Mouse (Mus musculus) CD4-positive, CD25-positive, alpha-beta regulatory T cell, adult 4 months (primary cell): Measurements from ENCODE around the gene Zfp423. TPM values are rescaled to one million over a fixed set of nuclear protein-coding genes. Genes with fewer than 3 reads are reported as not detected.

Experiments
- ATAC-seq: one replicate; pipeline ENCODE4 v1.8.0; 2017
- polyA plus RNA-seq, 2 experiments: library from polyadenylated mRNA; unstranded; fragments of 100-300 nt; shearing (Covaris generic); gene quantifications; one replicate each; pipeline ENCODE4 v1.2.1; 2017

Zfp423 gene
- polyA plus RNA-seq, 2 experiments from 2014 or later, result not detected

DNA sequence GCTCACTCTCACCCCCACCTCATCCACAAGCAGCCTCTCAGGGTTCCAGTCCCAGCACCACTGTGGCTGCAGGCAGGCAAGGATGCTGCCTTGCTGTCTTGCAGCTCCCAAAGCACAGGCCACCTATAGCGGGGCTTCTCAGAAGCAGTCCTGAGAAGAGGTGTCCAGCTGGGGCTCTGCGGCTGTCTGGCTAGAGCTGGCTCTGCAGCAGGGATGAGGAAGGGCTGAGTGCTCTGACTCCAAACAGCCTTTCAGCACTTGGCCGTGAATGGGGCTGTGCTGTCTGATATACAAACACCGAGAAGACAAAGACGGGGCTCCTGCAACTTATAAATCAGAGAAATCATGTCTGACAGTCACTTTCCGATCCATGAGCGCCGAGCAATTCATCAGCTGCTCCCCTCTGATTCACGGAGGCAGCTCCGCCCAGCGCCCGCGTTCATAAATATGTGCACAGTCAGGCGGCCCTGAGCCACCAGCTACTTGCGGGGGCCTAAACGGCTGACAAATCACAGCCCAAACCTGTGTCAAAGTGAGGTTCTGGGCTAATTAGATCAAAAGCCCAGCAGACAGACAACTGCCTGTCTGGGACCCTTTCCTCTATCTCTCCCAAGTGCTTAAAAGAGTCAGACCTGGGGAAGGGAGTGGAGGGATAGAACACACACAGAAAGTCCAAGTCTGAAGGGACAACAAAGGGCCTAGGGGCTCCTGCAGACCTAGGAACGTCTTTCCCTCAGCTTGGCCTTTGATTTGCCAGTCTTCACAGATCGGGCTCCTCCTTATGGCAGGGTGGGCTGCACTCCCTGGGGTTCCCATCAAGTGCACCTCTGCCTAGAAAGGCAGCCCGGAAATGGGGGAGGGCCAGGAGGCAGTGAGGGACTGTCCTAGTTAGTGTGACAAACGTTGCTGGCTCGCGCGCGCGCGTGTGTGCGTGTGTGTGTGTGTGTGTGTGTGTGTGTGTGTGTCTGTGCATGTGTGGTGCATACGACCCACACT is 269.0 kb downstream of the Zfp423 start:
- no peak for ATAC-seq

- no peak for ATAC-seq
These were observed 270.2 kb downstream of the Zfp423 start for GRCm38 (mm10) chr8:87689192-87689591.

DNA sequence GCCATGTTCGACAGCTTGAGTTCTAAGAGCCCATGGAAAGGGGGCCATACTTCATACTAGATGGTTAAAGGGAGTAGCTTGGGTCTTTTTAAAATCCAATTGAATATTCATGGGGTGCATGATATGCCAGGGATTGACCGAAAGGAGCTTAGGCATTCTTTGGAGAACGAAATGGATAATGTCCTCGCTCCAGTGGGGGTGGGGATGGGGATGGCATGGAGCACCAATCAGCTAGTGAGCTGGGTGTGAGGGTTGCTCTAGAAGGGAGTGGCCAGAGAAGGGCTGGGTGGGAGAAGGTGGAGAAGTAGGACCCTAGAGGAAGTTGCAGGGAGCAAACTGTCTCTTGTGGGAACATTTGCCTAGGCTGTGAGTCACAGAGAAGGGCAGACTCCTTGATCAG is 271.0 kb downstream of the Zfp423 start:
- no peak for ATAC-seq

- no peak for ATAC-seq
These were observed 272.3 kb downstream of the Zfp423 start for GRCm38 (mm10) chr8:87686986-87687698.

- ATAC-seq, result no peak
These were observed 273.4 kb downstream of the Zfp423 start for GRCm38 (mm10) chr8:87686026-87686425.

DNA sequence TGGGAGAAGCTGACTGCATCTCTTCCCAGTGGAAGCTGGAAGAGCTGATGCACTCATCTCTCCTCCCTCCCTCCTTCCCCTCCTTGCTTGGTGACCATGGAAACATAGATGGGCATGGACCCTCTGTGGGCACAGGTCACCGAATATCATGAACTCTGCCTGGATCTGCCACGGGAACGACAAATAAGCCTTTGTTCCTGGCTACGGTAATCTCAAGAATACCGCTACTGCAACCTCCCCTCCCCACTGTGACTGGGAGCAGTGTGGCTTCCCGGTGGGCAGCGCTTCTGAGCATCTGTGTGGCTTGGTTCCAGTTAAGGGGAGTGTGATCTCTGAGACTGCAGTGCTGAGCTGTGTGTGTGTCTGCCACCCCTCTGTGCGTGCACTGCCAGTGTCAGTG is 274.0 kb downstream of the Zfp423 start:
- ATAC-seq, result no peak

DNA sequence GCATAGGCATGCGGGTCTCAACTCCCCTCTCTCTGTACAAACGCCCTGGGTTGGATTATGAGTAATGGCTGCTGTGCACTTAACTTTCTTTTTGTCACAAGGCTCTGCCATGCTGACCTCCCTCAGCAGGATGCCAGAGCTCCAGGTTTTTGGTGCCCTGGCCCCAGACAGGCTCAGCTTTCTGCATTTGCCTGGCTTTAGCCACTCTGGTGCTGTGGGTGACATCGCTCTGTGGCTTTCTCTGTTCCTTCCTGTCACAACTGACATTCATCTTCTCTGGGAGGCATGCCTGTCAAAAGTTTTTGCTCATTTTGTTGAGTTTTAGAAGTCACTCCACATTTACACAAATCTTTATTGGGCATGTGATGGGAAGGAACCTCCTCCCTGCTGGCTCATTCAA is 277.3 kb downstream of the Zfp423 start:
- ATAC-seq, result no peak

DNA sequence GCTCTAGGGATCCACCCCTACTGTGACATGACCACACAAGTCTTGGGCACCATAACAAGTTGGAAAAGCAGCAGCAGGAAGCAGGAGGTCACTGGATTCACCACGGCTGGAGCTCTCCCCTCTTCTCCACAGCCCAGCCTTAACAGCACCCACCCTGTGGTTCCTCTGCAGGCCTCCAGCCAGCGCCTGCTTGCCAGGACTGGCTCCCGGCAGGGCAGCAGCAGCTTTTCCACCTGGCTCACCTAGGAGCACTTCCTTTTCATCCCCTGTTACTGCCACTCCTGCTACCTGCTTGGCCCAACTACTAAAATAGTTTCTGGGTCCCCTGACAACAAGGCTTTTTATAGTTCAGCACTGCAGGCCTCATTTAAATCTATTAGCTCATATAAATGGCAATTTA is 279.4 kb downstream of the Zfp423 start:
- ATAC-seq, result no peak

- no peak for ATAC-seq
These were observed 279.9 kb downstream of the Zfp423 start for GRCm38 (mm10) chr8:87679431-87680003.

- ATAC-seq, result no peak
These were observed 284.0 kb downstream of the Zfp423 start for GRCm38 (mm10) chr8:87675411-87675810.

GRCm38 (mm10) chr8:87674157-87674556 is 285.2 kb downstream of the Zfp423 start:
- no peak for ATAC-seq

- ATAC-seq, result no peak
These were observed 287.2 kb downstream of the Zfp423 start for GRCm38 (mm10) chr8:87672214-87672613.

- no peak for ATAC-seq
These were observed 288.0 kb downstream of the Zfp423 start for GRCm38 (mm10) chr8:87671209-87671970.

DNA sequence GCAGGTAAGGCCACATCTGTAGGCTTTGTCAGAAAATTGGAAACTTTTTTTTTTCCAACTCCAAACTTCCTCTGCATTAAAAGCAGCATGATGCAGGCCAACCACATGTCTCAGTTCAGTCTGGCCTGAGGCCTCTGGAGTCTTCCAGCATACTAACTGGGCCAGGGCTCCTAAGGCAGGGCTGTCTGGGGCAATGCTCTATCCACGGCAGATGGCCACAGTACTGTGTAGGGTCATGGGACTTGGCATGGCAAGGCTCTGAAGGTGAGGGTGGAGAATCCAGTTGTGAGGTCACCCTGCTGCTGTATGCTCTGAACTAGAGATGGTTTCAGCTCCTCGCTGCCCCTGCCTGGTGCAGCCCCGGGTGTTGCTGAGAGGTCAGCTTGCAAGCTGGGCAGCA is 289.2 kb downstream of the Zfp423 start:
- no peak for ATAC-seq

- no peak for ATAC-seq
These were observed 290.7 kb downstream of the Zfp423 start for GRCm38 (mm10) chr8:87668736-87669135.

GRCm38 (mm10) chr8:87667914-87668643 is 291.3 kb downstream of the Zfp423 start:
- no peak for ATAC-seq

DNA sequence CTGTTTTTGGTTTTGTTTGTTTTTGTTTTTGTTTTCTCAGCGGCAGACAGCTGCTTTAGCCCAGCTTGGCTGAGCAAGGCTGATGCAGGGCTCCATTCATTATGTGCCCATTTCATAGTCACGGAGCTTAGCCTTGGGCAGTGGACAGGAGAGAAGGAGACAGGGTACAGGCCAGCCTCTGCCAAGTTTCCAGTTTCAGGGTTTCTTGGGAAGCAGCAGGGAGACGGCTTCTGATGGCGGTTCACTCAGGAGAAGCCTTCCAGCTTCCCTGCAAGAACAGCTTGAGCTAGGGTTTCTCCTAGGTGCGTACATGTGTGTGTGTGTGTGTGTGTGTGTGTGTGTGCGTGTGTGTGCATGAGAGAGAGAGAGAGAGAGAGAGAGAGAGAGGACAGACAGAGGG is 292.1 kb downstream of the Zfp423 start:
- no peak for ATAC-seq

DNA sequence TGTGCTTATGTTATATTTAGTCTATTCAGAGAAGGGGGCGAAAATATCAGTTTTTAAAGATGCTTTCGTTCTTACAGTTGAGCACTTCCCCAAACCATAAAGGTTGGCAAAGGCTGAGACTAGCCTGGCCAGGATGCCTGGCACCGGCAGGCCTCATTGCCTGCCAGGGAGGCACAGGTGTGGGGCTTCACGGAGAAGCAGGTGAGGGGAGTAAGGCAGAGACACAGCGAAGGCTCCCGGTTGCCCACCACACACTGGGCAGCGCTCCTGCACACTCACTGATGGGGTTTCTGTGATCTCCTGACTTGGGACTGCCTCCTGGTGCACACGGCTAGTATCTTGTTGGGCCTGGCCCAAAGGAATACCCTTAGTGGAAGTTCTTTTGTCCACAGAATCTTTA is 294.1 kb downstream of the Zfp423 start:
- no peak for ATAC-seq

- no peak for ATAC-seq
These were observed 295.2 kb downstream of the Zfp423 start for GRCm38 (mm10) chr8:87664217-87664509.

GRCm38 (mm10) chr8:87663349-87664216 is 295.8 kb downstream of the Zfp423 start:
- no peak for ATAC-seq

DNA sequence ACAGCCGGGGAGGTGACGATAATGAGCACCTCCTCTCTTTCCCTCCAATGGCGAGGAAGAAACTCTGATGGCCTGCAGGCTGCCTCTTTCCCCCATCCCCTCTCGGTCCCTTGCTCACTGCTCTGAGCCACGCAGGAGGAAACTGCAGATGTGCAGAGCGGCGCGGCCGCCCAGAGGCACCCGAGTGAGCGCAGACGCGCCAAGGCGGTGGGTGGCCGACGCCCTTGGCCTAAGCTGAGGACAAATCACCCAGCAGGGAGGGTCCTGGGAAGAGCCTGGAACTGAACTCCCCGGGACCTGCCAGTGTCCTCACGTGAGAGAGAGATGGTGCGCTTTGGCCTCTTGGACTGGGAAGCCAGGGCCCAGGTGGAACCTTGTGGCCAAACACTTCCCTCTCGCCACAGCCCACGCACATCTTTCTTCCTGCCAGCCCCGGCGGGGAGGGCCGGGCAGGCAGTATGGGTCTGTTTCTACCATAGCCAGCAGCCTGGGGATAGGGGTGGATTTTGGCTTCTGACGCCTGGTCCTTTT is 296.5 kb downstream of the Zfp423 start:
- no peak for ATAC-seq
